Mouse (Mus musculus) cortical plate, adult 2 months (tissue): Measurements from ENCODE around the gene Carmil3.

ENCODE experiments used
- CTCF ChIP-seq: fragments of 200-500 bp; IDR thresholded peaks from 2 replicates; pipeline ENCODE4 v1.5.1; 2011; ENCODE audit warnings: mild to moderate bottlenecking, control low read depth, low read length; ENCODE audit not compliant: insufficient read depth; ENCODE audit errors: extremely low read depth
- POLR2A ChIP-seq: fragments of 200-500 bp; IDR thresholded peaks from 2 replicates; pipeline ENCODE4 v1.6.1; 2011; ENCODE audit warnings: mild to moderate bottlenecking, low read length, control low read depth; ENCODE audit not compliant: insufficient read depth; ENCODE audit errors: extremely low read depth

DNA sequence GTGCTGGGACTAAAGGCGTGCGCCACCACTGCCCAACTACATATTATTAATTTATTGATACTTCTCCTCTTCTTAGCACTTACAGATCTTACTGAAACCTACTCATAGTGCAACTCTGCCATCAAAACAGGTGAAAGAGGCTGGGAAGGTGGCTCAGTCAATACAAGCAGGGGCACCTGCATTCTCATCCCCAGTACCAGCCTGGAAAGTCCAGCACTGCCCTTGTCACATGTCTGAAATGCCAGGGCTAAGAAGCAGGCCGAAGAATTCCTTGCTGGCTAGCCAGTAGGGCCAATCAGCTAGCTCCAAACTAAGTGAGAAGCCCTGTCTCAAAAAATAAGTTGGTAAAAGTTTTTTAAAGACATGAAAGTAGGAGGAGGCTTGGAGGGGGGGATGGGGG lies 67.1 kb downstream of the Carmil3 start:
- TF ChIP-seq CTCF: no peak
- no peak for TF ChIP-seq POLR2A
